Mouse (Mus musculus): ENCODE data around the gene Klrg2. TPM values are rescaled to one million over a fixed set of nuclear protein-coding genes. Genes with fewer than 3 reads are reported as not detected.

The Klrg2 gene
- polyA plus RNA-seq, 1 experiment from 2014 or later, result 0.15 TPM

- WGBS, result 75% methylated on average over 5 of the region's 5 CpGs
- no peak overlapping the region for H3K9ac ChIP-seq (ENCODE audit: low read length)
- H3K36me3 ChIP-seq (ENCODE audit: control insufficient read depth, insufficient read depth, low read length), result no peaks in the 10 kb centered on the region
- peaks cover 8% of the 10 kb centered on the region; the same call in 1 of the 2 replicates for H3K4me1 ChIP-seq (ENCODE audit: control insufficient read depth, insufficient read depth, low read length)
- no peak overlapping the region for H3K27ac ChIP-seq (replicated peaks; ENCODE audit: low read depth, low read length)
- no peaks in the 10 kb centered on the region for H3K9me3 ChIP-seq (ENCODE audit: control insufficient read depth, low read length)
- ATAC-seq (ENCODE audit: insufficient number of reproducible peaks, low FRiP score, low TSS enrichment, low read depth) (no peak), DNase-seq (ENCODE audit: low spot score) (no peak)
- H3K27me3 ChIP-seq (ENCODE audit: control insufficient read depth, insufficient read depth, low read length), result peaks cover 38% of the 10 kb centered on the region
- no peak overlapping the region for H3K4me2 ChIP-seq (ENCODE audit: low read depth, severe bottlenecking)
- no peak overlapping the region for H3K4me3 ChIP-seq (ENCODE audit: low read depth, low read length)
Measured at GRCm38 (mm10) chr6:38641228-38641627, 4.2 kb upstream of the Klrg2 start.

GRCm38 (mm10) chr6:38640401-38640800 lies 3.4 kb upstream of the Klrg2 start:
- H3K4me3 ChIP-seq (ENCODE audit: low read depth, low read length), result no peak overlapping the region
- DNase-seq (ENCODE audit: low spot score) (no peak), ATAC-seq (ENCODE audit: insufficient number of reproducible peaks, low FRiP score, low TSS enrichment, low read depth) (no peak)
- no peaks in the 10 kb centered on the region for H3K9me3 ChIP-seq (ENCODE audit: control insufficient read depth, low read length)
- WGBS, result 77% methylated on average over 11 of the region's 11 CpGs
- H3K36me3 ChIP-seq (ENCODE audit: control insufficient read depth, insufficient read depth, low read length), result no peaks in the 10 kb centered on the region
- no peak overlapping the region for H3K9ac ChIP-seq (ENCODE audit: low read length)
- H3K4me1 ChIP-seq (ENCODE audit: control insufficient read depth, insufficient read depth, low read length), result peaks cover 8% of the 10 kb centered on the region; the same call in 1 of the 2 replicates
- no peak overlapping the region for H3K4me2 ChIP-seq (ENCODE audit: low read depth, severe bottlenecking)
- H3K27ac ChIP-seq (replicated peaks; ENCODE audit: low read depth, low read length), result no peak overlapping the region
- H3K27me3 ChIP-seq (ENCODE audit: control insufficient read depth, insufficient read depth, low read length), result peaks cover 45% of the 10 kb centered on the region

DNA sequence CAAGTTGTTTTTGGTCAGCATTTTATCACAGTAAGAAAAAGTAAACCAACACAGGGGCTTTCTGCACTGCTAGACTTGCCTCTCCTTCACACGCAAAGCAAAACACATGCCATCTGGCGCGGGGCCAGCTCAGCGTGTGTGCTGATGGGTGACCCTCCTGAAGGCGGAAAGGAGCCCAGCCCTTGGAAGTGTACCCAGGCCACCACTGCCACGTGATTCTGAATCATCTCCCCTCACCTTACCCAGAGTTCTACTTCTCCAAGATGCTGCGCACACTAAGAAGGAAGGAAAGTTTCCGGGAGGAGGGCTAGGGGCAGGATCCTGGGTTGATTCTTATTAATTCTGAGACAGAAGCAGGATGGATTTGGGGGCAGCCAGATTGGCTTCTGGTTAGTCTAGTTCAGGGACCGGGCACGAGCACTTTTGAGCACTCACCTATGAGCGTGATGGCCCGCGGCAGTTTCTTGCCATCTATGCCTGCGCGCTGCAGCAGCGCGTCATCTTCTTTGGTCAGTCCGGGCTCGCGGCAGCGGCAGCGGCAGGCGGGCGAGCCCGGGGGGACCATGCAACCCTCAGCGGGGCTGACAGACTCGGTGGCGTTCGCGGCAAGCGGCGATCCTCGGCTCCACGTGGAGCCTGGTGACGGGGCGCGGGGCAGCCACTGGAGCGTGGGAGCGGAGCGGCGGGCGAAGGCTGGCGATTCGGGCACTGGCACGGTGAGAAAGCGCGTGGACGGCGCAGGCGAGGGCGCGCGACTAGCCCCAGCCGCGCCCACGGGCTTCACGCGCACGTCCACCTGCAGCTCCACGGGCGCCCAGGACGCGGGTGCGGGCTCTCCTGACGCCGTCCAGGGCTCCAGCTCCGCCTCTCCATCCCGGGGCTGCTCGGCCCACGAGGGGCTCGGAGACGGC lies 846 bp downstream of the Klrg2 start:
- Histone ChIP-seq H3K4me1 (ENCODE audit: control insufficient read depth, insufficient read depth, low read length) (peaks cover 8% of the 10 kb centered on the region; the same call in 1 of the 2 replicates), H3K36me3 (ENCODE audit: control insufficient read depth, insufficient read depth, low read length) (no peaks in the 10 kb centered on the region), H3K9me3 (ENCODE audit: control insufficient read depth, low read length) (no peaks in the 10 kb centered on the region), H3K9ac (ENCODE audit: low read length) (peak overlapping the region; percentile 34; the same call in 1 of the 2 replicates), H3K4me3 (ENCODE audit: low read depth, low read length) (peak overlapping the region; percentile 45), H3K4me2 (ENCODE audit: low read depth, severe bottlenecking) (peak overlapping the region; percentile 97), H3K27me3 (ENCODE audit: control insufficient read depth, insufficient read depth, low read length) (peaks cover 63% of the 10 kb centered on the region), H3K27ac (replicated peaks; ENCODE audit: low read depth, low read length) (no peak overlapping the region)
- WGBS, result 2% methylated on average over 61 of the region's 72 CpGs
- DNase-seq (ENCODE audit: low spot score), result peak; percentile 71
- ATAC-seq (ENCODE audit: insufficient number of reproducible peaks, low FRiP score, low TSS enrichment, low read depth), result peak; percentile 49; the same call in 1 of the 2 replicates

GRCm38 (mm10) chr6:38634461-38634860 lies 2.6 kb downstream of the Klrg2 start:
- ATAC-seq (ENCODE audit: insufficient number of reproducible peaks, low FRiP score, low TSS enrichment, low read depth) (no peak), DNase-seq (ENCODE audit: low spot score) (no peak)
- Histone ChIP-seq H3K9me3 (ENCODE audit: control insufficient read depth, low read length) (no peaks in the 10 kb centered on the region), H3K27me3 (ENCODE audit: control insufficient read depth, insufficient read depth, low read length) (peaks cover 51% of the 10 kb centered on the region), H3K4me1 (ENCODE audit: control insufficient read depth, insufficient read depth, low read length) (peaks cover 8% of the 10 kb centered on the region; the same call in 1 of the 2 replicates), H3K4me3 (ENCODE audit: low read depth, low read length) (no peak overlapping the region), H3K27ac (replicated peaks; ENCODE audit: low read depth, low read length) (no peak overlapping the region), H3K4me2 (ENCODE audit: low read depth, severe bottlenecking) (no peak overlapping the region), H3K36me3 (ENCODE audit: control insufficient read depth, insufficient read depth, low read length) (no peaks in the 10 kb centered on the region), H3K9ac (ENCODE audit: low read length) (no peak overlapping the region)
- 75% methylated on average over 8 of the region's 8 CpGs for WGBS

DNA sequence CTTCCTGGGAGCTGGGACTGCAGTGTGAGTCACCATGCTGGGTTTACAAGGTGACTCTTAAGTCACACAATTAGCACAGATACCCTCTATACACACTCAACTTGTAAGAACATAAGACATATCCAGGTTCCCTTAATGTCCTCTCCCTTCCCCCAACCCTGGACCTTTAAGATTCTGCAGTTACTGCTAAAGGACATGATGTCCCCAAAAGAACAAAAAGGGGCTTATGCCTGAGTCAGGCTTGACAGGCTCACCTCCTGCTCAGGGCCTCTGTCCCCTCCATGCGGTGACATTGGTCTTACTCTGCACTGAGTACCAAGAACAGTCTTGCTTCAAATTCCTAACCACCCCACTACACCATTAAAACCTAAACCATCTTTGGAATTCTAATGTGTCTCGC lies 4.2 kb downstream of the Klrg2 start:
- ATAC-seq (ENCODE audit: insufficient number of reproducible peaks, low FRiP score, low TSS enrichment, low read depth) (no peak), DNase-seq (ENCODE audit: low spot score) (no peak)
- peaks cover 8% of the 10 kb centered on the region; the same call in 1 of the 2 replicates for H3K4me1 ChIP-seq (ENCODE audit: control insufficient read depth, insufficient read depth, low read length)
- peaks cover 40% of the 10 kb centered on the region for H3K27me3 ChIP-seq (ENCODE audit: control insufficient read depth, insufficient read depth, low read length)
- WGBS, result 76% methylated on average over 2 of the region's 2 CpGs
- no peak overlapping the region for H3K9ac ChIP-seq (ENCODE audit: low read length)
- no peak overlapping the region for H3K4me3 ChIP-seq (ENCODE audit: low read depth, low read length)
- no peaks in the 10 kb centered on the region for H3K36me3 ChIP-seq (ENCODE audit: control insufficient read depth, insufficient read depth, low read length)
- no peak overlapping the region for H3K4me2 ChIP-seq (ENCODE audit: low read depth, severe bottlenecking)
- H3K9me3 ChIP-seq (ENCODE audit: control insufficient read depth, low read length), result no peaks in the 10 kb centered on the region
- H3K27ac ChIP-seq (replicated peaks; ENCODE audit: low read depth, low read length), result no peak overlapping the region

DNA sequence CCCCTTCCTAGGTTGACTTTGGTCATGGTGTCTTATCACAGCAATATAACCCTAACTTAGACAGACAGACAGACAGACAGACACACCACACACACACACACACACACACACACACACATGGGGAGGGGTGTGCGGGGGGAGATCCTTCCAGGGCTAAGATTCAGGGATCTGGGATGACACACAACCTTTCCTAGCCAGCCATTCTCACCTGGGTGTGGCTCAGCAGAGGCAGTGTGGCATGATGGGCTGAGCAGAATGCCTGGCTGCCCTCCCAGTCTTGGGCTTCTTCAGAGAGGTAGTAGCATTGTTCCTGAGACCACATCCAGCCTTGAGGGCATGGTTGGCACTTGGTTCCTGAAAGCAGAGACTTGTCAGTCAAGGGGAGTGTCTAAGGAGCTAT lies 7.5 kb downstream of the Klrg2 start:
- no peak for DNase-seq (ENCODE audit: low spot score)
- Histone ChIP-seq H3K9me3 (ENCODE audit: control insufficient read depth, low read length) (no peaks in the 10 kb centered on the region), H3K4me1 (ENCODE audit: control insufficient read depth, insufficient read depth, low read length) (no peaks in the 10 kb centered on the region), H3K36me3 (ENCODE audit: control insufficient read depth, insufficient read depth, low read length) (no peaks in the 10 kb centered on the region), H3K9ac (ENCODE audit: low read length) (no peak overlapping the region), H3K27ac (replicated peaks; ENCODE audit: low read depth, low read length) (no peak overlapping the region), H3K4me3 (ENCODE audit: low read depth, low read length) (no peak overlapping the region), H3K27me3 (ENCODE audit: control insufficient read depth, insufficient read depth, low read length) (peaks cover 9% of the 10 kb centered on the region), H3K4me2 (ENCODE audit: low read depth, severe bottlenecking) (no peak overlapping the region)
- no peak for ATAC-seq (ENCODE audit: insufficient number of reproducible peaks, low FRiP score, low TSS enrichment, low read depth)
- WGBS, result 95% methylated on average over 1 of the region's 1 CpGs

DNA sequence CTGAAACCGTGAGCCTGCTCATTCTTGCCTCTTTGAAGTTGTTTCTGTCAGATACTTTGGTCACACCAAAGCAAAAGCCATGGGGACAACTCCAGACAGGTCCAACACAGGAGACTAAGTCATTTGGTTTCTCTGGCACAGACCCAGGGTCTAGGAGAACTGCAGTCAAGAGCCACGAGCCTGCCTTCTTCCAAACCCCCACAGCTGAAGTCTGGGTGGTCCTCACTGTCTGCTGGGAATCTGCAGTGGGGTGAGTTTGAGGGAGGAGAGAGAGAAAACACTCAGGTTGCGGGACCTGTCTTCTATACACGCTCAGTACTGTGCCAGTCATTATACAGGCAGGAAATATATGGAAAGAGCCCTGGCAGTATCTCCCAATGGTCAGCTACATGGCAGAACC lies 9.6 kb downstream of the Klrg2 start:
- H3K9ac ChIP-seq (ENCODE audit: low read length), result no peak overlapping the region
- H3K4me3 ChIP-seq (ENCODE audit: low read depth, low read length), result no peak overlapping the region
- no peak overlapping the region for H3K4me2 ChIP-seq (ENCODE audit: low read depth, severe bottlenecking)
- ATAC-seq (ENCODE audit: insufficient number of reproducible peaks, low FRiP score, low TSS enrichment, low read depth), result no peak
- H3K27ac ChIP-seq (replicated peaks; ENCODE audit: low read depth, low read length), result no peak overlapping the region
- H3K4me1 ChIP-seq (ENCODE audit: control insufficient read depth, insufficient read depth, low read length), result no peaks in the 10 kb centered on the region
- H3K27me3 ChIP-seq (ENCODE audit: control insufficient read depth, insufficient read depth, low read length), result no peaks in the 10 kb centered on the region
- H3K9me3 ChIP-seq (ENCODE audit: control insufficient read depth, low read length), result no peaks in the 10 kb centered on the region
- peak; percentile 14 for DNase-seq (ENCODE audit: low spot score)
- WGBS, result 86% methylated on average over 4 of the region's 4 CpGs
- H3K36me3 ChIP-seq (ENCODE audit: control insufficient read depth, insufficient read depth, low read length), result no peaks in the 10 kb centered on the region

GRCm38 (mm10) chr6:38627081-38627480 lies 10.0 kb downstream of the Klrg2 start:
- Histone ChIP-seq H3K36me3 (ENCODE audit: control insufficient read depth, insufficient read depth, low read length) (no peaks in the 10 kb centered on the region), H3K27me3 (ENCODE audit: control insufficient read depth, insufficient read depth, low read length) (no peaks in the 10 kb centered on the region), H3K4me3 (ENCODE audit: low read depth, low read length) (no peak overlapping the region), H3K4me2 (ENCODE audit: low read depth, severe bottlenecking) (no peak overlapping the region), H3K27ac (replicated peaks; ENCODE audit: low read depth, low read length) (no peak overlapping the region), H3K4me1 (ENCODE audit: control insufficient read depth, insufficient read depth, low read length) (no peaks in the 10 kb centered on the region), H3K9me3 (ENCODE audit: control insufficient read depth, low read length) (no peaks in the 10 kb centered on the region), H3K9ac (ENCODE audit: low read length) (no peak overlapping the region)
- 92% methylated on average over 4 of the region's 4 CpGs for whole genome bisulfite sequencing
- peak; percentile 17 for DNase-seq (ENCODE audit: low spot score)
- ATAC-seq (ENCODE audit: insufficient number of reproducible peaks, low FRiP score, low TSS enrichment, low read depth), result no peak

All from limb, embryonic 11.5 days (tissue).